Comparison of ENCODE assay signal across 9 mouse cellular contexts in the genomic region with DNA sequence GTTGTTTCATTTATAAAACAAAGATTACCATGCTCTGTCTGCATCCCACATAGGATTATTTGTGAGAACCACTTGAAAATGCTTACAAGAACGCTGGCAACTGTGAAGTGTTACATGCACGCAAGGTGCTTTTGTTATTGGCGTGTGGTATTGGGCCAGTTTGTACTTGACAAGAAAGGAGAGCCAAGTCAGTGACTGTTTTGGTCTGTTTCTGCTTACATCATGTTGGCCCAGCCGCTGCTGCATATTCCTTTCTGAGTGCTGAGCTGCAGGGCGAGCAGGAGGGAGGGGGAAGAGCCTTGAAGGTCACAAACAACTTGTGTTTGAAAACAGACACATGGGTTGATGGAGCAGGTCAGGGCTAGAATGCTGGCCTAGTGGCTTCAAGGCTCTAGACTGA.
DNase-seq lines count a peak whose midpoint lies in the region; ATAC-seq and TF ChIP-seq lines count a peak whose summit lies in the region.
"Had no signal": no experiment of that assay in that cellular context is flagged by ENCODE, and none has a peak within 500 bp of the region (broad histone marks: within the 10 kb centered on the region; RNA-seq: fewer than 3 reads in every experiment).

No protein-coding gene starts in this region.

- TF ChIP-seq EP300 in lung, postnatal 0 days (IDR thresholded peaks at IDR 0.05) = no peak

- intact Hi-C loops in left cerebral cortex, postnatal 36 days (cut with DNase I) = no loop called here
- intact Hi-C loops in left cerebral cortex, postnatal 10 days (cut with DNase I) = no loop called here

- H3K27me3 ChIP-seq in lung, postnatal 0 days (replicated peaks; ENCODE audit: insufficient read depth, low read length) = no peaks in the 10 kb centered on the region

- peak; percentile 37 for ATAC-seq in lung, postnatal 0 days

- no peak for TF ChIP-seq CTCF in lung, postnatal 0 days (IDR thresholded peaks at IDR 0.05)

- DNase-seq in adrenal gland, postnatal 14 days = peak; percentile 24
- no peak for DNase-seq in adrenal gland, postnatal 36 days
- DNase-seq in left cerebral cortex, postnatal 36 days (ENCODE audit: low spot score in 2 of 2) = peak; percentile 25 to 38
- no peak for DNase-seq in left cerebral cortex, postnatal 10 days (ENCODE audit: extremely low spot score in 1 of 2, low spot score in 2 of 2)
- peak; percentile 64 for DNase-seq in gonadal fat pad, adult 2 months (ENCODE audit: low read depth)
- peak; percentile 79 for DNase-seq in lung, postnatal 0 days (ENCODE audit: low spot score)
- DNase-seq in cerebellum, adult 8-10 months = no peak
- DNase-seq in retina, embryonic 14.5 days (ENCODE audit: low spot score) = no peak
- DNase-seq: spleen, adult 18-20 months had no signal

- no peaks in the 10 kb centered on the region for H3K36me3 ChIP-seq in lung, postnatal 0 days (ENCODE audit: insufficient read depth, low read length)

- WGBS in lung, postnatal 0 days = 37% methylated on average over 5 of the region's 5 CpGs

- H3K9ac ChIP-seq in lung, postnatal 0 days (replicated peaks; ENCODE audit: low read depth) = no peak overlapping the region

- H3K4me2 ChIP-seq in lung, postnatal 0 days (replicated peaks; ENCODE audit: low read depth, low read length) = no peak overlapping the region

- peak overlapping the region; percentile 52; the same call in 1 of the 2 replicates for H3K27ac ChIP-seq in lung, postnatal 0 days (ENCODE audit: low read length)

- H3K9me3 ChIP-seq in lung, postnatal 0 days (ENCODE audit: low read length) = no peaks in the 10 kb centered on the region

- peaks cover 22% of the 10 kb centered on the region for H3K4me1 ChIP-seq in lung, postnatal 0 days (ENCODE audit: insufficient read depth, low read depth, low read length)

- no peak overlapping the region for H3K4me3 ChIP-seq in lung, postnatal 0 days (ENCODE audit: low read depth, low read length)

Comparison
In these comparisons a context has a peak if more than half of its experiments do, and no peak if none do; other contexts are left out.
1. DNase-seq: peak in adrenal gland, postnatal 14 days (single experiment), left cerebral cortex, postnatal 36 days (2 of 2), gonadal fat pad, adult 2 months (single experiment) and lung, postnatal 0 days (single experiment); none in adrenal gland, postnatal 36 days (0 of 2), left cerebral cortex, postnatal 10 days (0 of 2), cerebellum, adult 8-10 months (single experiment) and retina, embryonic 14.5 days (single experiment).